Mouse (Mus musculus) induced T-regulatory cell, adult 2 months (primary cell): Measurements from ENCODE around the gene Lman1l.

Source experiments
- DNase-seq: peaks from one replicate; pipeline ENCODE4 v3.0.0-alpha.2; 2012; ENCODE audit warnings: low read depth

Gene Lman1l

GRCm38 (mm10) chr9:57617556-57618169 lies 2.9 kb downstream of the Lman1l start:
- DNase-seq, result no peak

GRCm38 (mm10) chr9:57614786-57615185 lies 5.8 kb downstream of the Lman1l start:
- no peak for DNase-seq

- DNase-seq, result no peak
Observed at GRCm38 (mm10) chr9:57613975-57614374, 6.6 kb downstream of the Lman1l start.

GRCm38 (mm10) chr9:57612587-57612986 lies 8.0 kb downstream of the Lman1l start:
- no peak for DNase-seq

GRCm38 (mm10) chr9:57610359-57610826 lies 10.2 kb downstream of the Lman1l start:
- DNase-seq, result no peak

- DNase-seq, result no peak
Observed at GRCm38 (mm10) chr9:57609803-57610202, 10.8 kb downstream of the Lman1l start.

GRCm38 (mm10) chr9:57606139-57606851 lies 14.3 kb downstream of the Lman1l start, which contains the start of gene Cplx3:
TSS of gene Cplx3 (minus strand) at chr9:57606281.
- DNase-seq, result peak; percentile 64

- DNase-seq, result no peak
Observed at GRCm38 (mm10) chr9:57605503-57605902, 15.1 kb downstream of the Lman1l start.

- DNase-seq, result no peak
Observed at GRCm38 (mm10) chr9:57604875-57605274, 15.7 kb downstream of the Lman1l start.

- no peak for DNase-seq
Observed at GRCm38 (mm10) chr9:57602098-57602497, 18.5 kb downstream of the Lman1l start.

GRCm38 (mm10) chr9:57601353-57601706 lies 19.2 kb downstream of the Lman1l start:
- no peak for DNase-seq

- no peak for DNase-seq
Observed at GRCm38 (mm10) chr9:57600620-57601352, 19.8 kb downstream of the Lman1l start.

- DNase-seq, result no peak
Observed at GRCm38 (mm10) chr9:57598851-57599563, 21.6 kb downstream of the Lman1l start.

GRCm38 (mm10) chr9:57597929-57598382 lies 22.6 kb downstream of the Lman1l start:
- no peak for DNase-seq

- no peak for DNase-seq
Observed at GRCm38 (mm10) chr9:57597265-57597664, 23.3 kb downstream of the Lman1l start.

GRCm38 (mm10) chr9:57594174-57594509 lies 26.4 kb downstream of the Lman1l start:
- no peak for DNase-seq

- no peak for DNase-seq
Observed at GRCm38 (mm10) chr9:57593454-57594173, 27.0 kb downstream of the Lman1l start.

- peak; percentile 24 for DNase-seq
Observed at GRCm38 (mm10) chr9:57590726-57591125, 29.8 kb downstream of the Lman1l start.

- peak; percentile 87 for DNase-seq
Observed at GRCm38 (mm10) chr9:57589224-57590126, 31.1 kb downstream of the Lman1l start, which contains the start of gene Ulk3. TSS of gene Ulk3 (plus strand) at chr9:57589452.

GRCm38 (mm10) chr9:57584991-57585390 lies 35.6 kb downstream of the Lman1l start:
- DNase-seq, result peak; percentile 67
